Mouse (Mus musculus) cerebellum, adult 2 months (tissue): Measurements from ENCODE around the gene Jazf1.

Experiments
- CTCF ChIP-seq: fragments of 200-500 bp; IDR thresholded peaks from 2 replicates; pipeline ENCODE4 v1.5.1; 2011; ENCODE audit warnings: low read depth, mild to moderate bottlenecking, control low read depth, low read length, moderate library complexity, borderline replicate concordance; ENCODE audit not compliant: insufficient read depth
- POLR2A ChIP-seq: fragments of 200-500 bp; IDR thresholded peaks from 2 replicates; pipeline ENCODE4 v1.6.1; 2011; ENCODE audit warnings: low read length, control low read depth, borderline replicate concordance; ENCODE audit not compliant: insufficient read depth

GRCm38 (mm10) chr6:52963430-52963732, 105.0 kb downstream of the Jazf1 start:
- TF ChIP-seq POLR2A = no peak
- no peak for TF ChIP-seq CTCF
